Mouse (Mus musculus) mammary gland, adult 2 months (tissue): Measurements from ENCODE around the gene Pde2a. TPM values are rescaled to one million over a fixed set of nuclear protein-coding genes. Genes with fewer than 3 reads are reported as not detected.

Source experiments
- polyA plus RNA-seq: library from polyadenylated mRNA; depleted of rRNA; stranded (reverse); fragments of >200 nt; gene quantifications from 2 replicates; pipeline ENCODE4 v1.2.3, GENCODE M21; 2012; ENCODE audit warnings: low replicate concordance; rRNA removed

The Pde2a gene
- polyA plus RNA-seq, result 46.6 and 49.9 TPM in 2 replicates

GRCm38 (mm10) chr7:101421529-101421928, at the start of gene Pde2a:
Pde2a (plus strand) TSS chr7:101421691.

GRCm38 (mm10) chr7:101410267-101410936, 11.1 kb upstream of the Pde2a start, which contains the start of gene Gm45837:
Gm45837 (plus strand) TSS chr7:101410886.

Other genes with a start within 250 kb of the Pde2a start
- 35.6 and 37.4 TPM in 2 replicates for gene Atg16l2, start 119.4 kb upstream of the Pde2a start, polyA plus RNA-seq
- gene Stard10, start 104.6 kb upstream of the Pde2a start, polyA plus RNA-seq, result 42.0 and 46.4 TPM in 2 replicates
- gene Arap1, start 73.6 kb upstream of the Pde2a start, polyA plus RNA-seq, result 144 and 196 TPM in 2 replicates
- not detected in 2 replicates for gene Gm45837, start 10.8 kb upstream of the Pde2a start, polyA plus RNA-seq
- 6.1 and 6.2 TPM in 2 replicates for gene Art2b, start 163.9 kb downstream of the Pde2a start, polyA plus RNA-seq
- 23.6 and 48.0 TPM in 2 replicates for gene Clpb, start 241.9 kb downstream of the Pde2a start, polyA plus RNA-seq